Mouse (Mus musculus) liver, adult 2 months (tissue): ENCODE data around the gene Gtf2h3.

ENCODE experiments used
- CTCF ChIP-seq: fragments of 200-500 bp; IDR thresholded peaks from 2 replicates; pipeline ENCODE4 v1.5.1; 2011; ENCODE audit warnings: low read depth, low read length, control low read depth
- POLR2A ChIP-seq: fragments of 200-500 bp; IDR thresholded peaks from 2 replicates; pipeline ENCODE4 v1.6.1; 2011; ENCODE audit warnings: low read length, control low read depth; ENCODE audit not compliant: insufficient read depth; ENCODE audit errors: extremely low read depth

GRCm38 (mm10) chr5:124624291-124624690 lies 45.4 kb downstream of the Gtf2h3 start:
- TF ChIP-seq POLR2A (no peak), CTCF (no peak)
